Mouse (Mus musculus): ENCODE measurements at regions not wholly inside any gene's neighbourhood (a gene's known extent, or its start where the extent isn't known, plus 50 kb on each side); places are given as distances from the start of the nearest gene placed in this dataset.
A peak's percentile ranks its signal among the peaks of the same experiment; 100 is the strongest.

GRCm38 (mm10) chr15:97461060-97461459, 214.0 kb upstream of the Amigo2 start:
- Histone ChIP-seq H3K36me3 (replicated peaks; ENCODE audit: control insufficient read depth, insufficient read depth) (no peaks in the 10 kb centered on the region), H3K4me1 (replicated peaks; ENCODE audit: control insufficient read depth, insufficient read depth, low read length) (no peaks in the 10 kb centered on the region), H3K4me2 (replicated peaks) (no peak overlapping the region), H3K9me3 (ENCODE audit: control insufficient read depth, low read length) (no peaks in the 10 kb centered on the region), H3K27me3 (ENCODE audit: control insufficient read depth, insufficient read depth, low read length) (no peaks in the 10 kb centered on the region), H3K4me3 (replicated peaks; ENCODE audit: low read length) (no peak overlapping the region), H3K27ac (no peak overlapping the region), H3K9ac (no peak overlapping the region)
- WGBS, result 75% methylated on average over 7 of the region's 7 CpGs
- ATAC-seq (ENCODE audit: low FRiP score), result no peak
- no peak for DNase-seq (ENCODE audit: low spot score)

GRCm38 (mm10) chr15:97460360-97460719, 213.3 kb upstream of the Amigo2 start:
- ATAC-seq (ENCODE audit: low FRiP score), result no peak
- H3K4me2 ChIP-seq (replicated peaks), result no peak overlapping the region

GRCm38 (mm10) chr15:97459606-97460359, 212.7 kb upstream of the Amigo2 start:
- H3K4me3 ChIP-seq (replicated peaks; ENCODE audit: low read length), result no peak overlapping the region
- H3K9me3 ChIP-seq (ENCODE audit: control insufficient read depth, low read length), result no peaks in the 10 kb centered on the region
- no peaks in the 10 kb centered on the region for H3K27me3 ChIP-seq (ENCODE audit: control insufficient read depth, insufficient read depth, low read length)
- no peak overlapping the region for H3K9ac ChIP-seq
- H3K4me1 ChIP-seq (replicated peaks; ENCODE audit: control insufficient read depth, insufficient read depth, low read length), result no peaks in the 10 kb centered on the region
- H3K36me3 ChIP-seq (replicated peaks; ENCODE audit: control insufficient read depth, insufficient read depth), result no peaks in the 10 kb centered on the region
- H3K4me2 ChIP-seq (replicated peaks), result no peak overlapping the region
- ATAC-seq (ENCODE audit: low FRiP score) (no peak), DNase-seq (ENCODE audit: low spot score) (no peak)
- WGBS, result 91% methylated on average over 19 of the region's 19 CpGs
- H3K27ac ChIP-seq, result no peak overlapping the region

More at GRCm38 (mm10) chr15:97460360-97460719, 213.3 kb upstream of the Amigo2 start:
- H3K9me3 ChIP-seq (ENCODE audit: control insufficient read depth, low read length), result no peaks in the 10 kb centered on the region
- 93% methylated on average over 7 of the region's 7 CpGs for WGBS
- H3K27ac ChIP-seq, result no peak overlapping the region
- no peaks in the 10 kb centered on the region for H3K36me3 ChIP-seq (replicated peaks; ENCODE audit: control insufficient read depth, insufficient read depth)
- no peak for DNase-seq (ENCODE audit: low spot score)
- H3K27me3 ChIP-seq (ENCODE audit: control insufficient read depth, insufficient read depth, low read length), result no peaks in the 10 kb centered on the region
- no peaks in the 10 kb centered on the region for H3K4me1 ChIP-seq (replicated peaks; ENCODE audit: control insufficient read depth, insufficient read depth, low read length)
- H3K9ac ChIP-seq, result no peak overlapping the region
- no peak overlapping the region for H3K4me3 ChIP-seq (replicated peaks; ENCODE audit: low read length)

GRCm38 (mm10) chr15:97458748-97459221, 211.7 kb upstream of the Amigo2 start:
- ATAC-seq (ENCODE audit: low FRiP score) (no peak), DNase-seq (ENCODE audit: low spot score) (no peak)
- Histone ChIP-seq H3K9ac (no peak overlapping the region), H3K4me2 (replicated peaks) (peak overlapping the region; percentile 26), H3K9me3 (ENCODE audit: control insufficient read depth, low read length) (no peaks in the 10 kb centered on the region), H3K27me3 (ENCODE audit: control insufficient read depth, insufficient read depth, low read length) (no peaks in the 10 kb centered on the region), H3K4me1 (replicated peaks; ENCODE audit: control insufficient read depth, insufficient read depth, low read length) (no peaks in the 10 kb centered on the region), H3K27ac (no peak overlapping the region), H3K4me3 (replicated peaks; ENCODE audit: low read length) (no peak overlapping the region), H3K36me3 (replicated peaks; ENCODE audit: control insufficient read depth, insufficient read depth) (no peaks in the 10 kb centered on the region)
- WGBS, result 65% methylated on average over 11 of the region's 11 CpGs

- Histone ChIP-seq H3K4me2 (replicated peaks) (peak overlapping the region; percentile 26), H3K9me3 (ENCODE audit: control insufficient read depth, low read length) (no peaks in the 10 kb centered on the region), H3K4me1 (replicated peaks; ENCODE audit: control insufficient read depth, insufficient read depth, low read length) (no peaks in the 10 kb centered on the region), H3K36me3 (replicated peaks; ENCODE audit: control insufficient read depth, insufficient read depth) (no peaks in the 10 kb centered on the region), H3K27me3 (ENCODE audit: control insufficient read depth, insufficient read depth, low read length) (no peaks in the 10 kb centered on the region), H3K27ac (no peak overlapping the region), H3K4me3 (replicated peaks; ENCODE audit: low read length) (no peak overlapping the region), H3K9ac (no peak overlapping the region)
- DNase-seq (ENCODE audit: low spot score) (no peak), ATAC-seq (ENCODE audit: low FRiP score) (no peak)
- WGBS, result 49% methylated on average over 17 of the region's 17 CpGs
Measured at GRCm38 (mm10) chr15:97458139-97458747, 211.2 kb upstream of the Amigo2 start.

GRCm38 (mm10) chr15:97457468-97457867, 210.4 kb upstream of the Amigo2 start:
- Histone ChIP-seq H3K27me3 (ENCODE audit: control insufficient read depth, insufficient read depth, low read length) (no peaks in the 10 kb centered on the region), H3K27ac (no peak overlapping the region), H3K4me2 (replicated peaks) (no peak overlapping the region), H3K4me1 (replicated peaks; ENCODE audit: control insufficient read depth, insufficient read depth, low read length) (no peaks in the 10 kb centered on the region), H3K4me3 (replicated peaks; ENCODE audit: low read length) (no peak overlapping the region), H3K9me3 (ENCODE audit: control insufficient read depth, low read length) (no peaks in the 10 kb centered on the region), H3K36me3 (replicated peaks; ENCODE audit: control insufficient read depth, insufficient read depth) (no peaks in the 10 kb centered on the region), H3K9ac (no peak overlapping the region)
- ATAC-seq (ENCODE audit: low FRiP score) (no peak), DNase-seq (ENCODE audit: low spot score) (no peak)
- WGBS, result 86% methylated on average over 8 of the region's 8 CpGs

- DNase-seq (ENCODE audit: low spot score), result no peak
- 97% methylated on average over 15 of the region's 16 CpGs for WGBS
- ATAC-seq (ENCODE audit: low FRiP score), result no peak
- H3K4me2 ChIP-seq (replicated peaks), result no peak overlapping the region
- H3K4me1 ChIP-seq (replicated peaks; ENCODE audit: control insufficient read depth, insufficient read depth, low read length), result no peaks in the 10 kb centered on the region
- H3K27me3 ChIP-seq (ENCODE audit: control insufficient read depth, insufficient read depth, low read length), result no peaks in the 10 kb centered on the region
- H3K36me3 ChIP-seq (replicated peaks; ENCODE audit: control insufficient read depth, insufficient read depth), result no peaks in the 10 kb centered on the region
- H3K4me3 ChIP-seq (replicated peaks; ENCODE audit: low read length), result no peak overlapping the region
- H3K9ac ChIP-seq, result no peak overlapping the region
- no peaks in the 10 kb centered on the region for H3K9me3 ChIP-seq (ENCODE audit: control insufficient read depth, low read length)
- H3K27ac ChIP-seq, result no peak overlapping the region
Measured at GRCm38 (mm10) chr15:97456991-97457390, 209.9 kb upstream of the Amigo2 start.

GRCm38 (mm10) chr15:97455672-97456071, 208.6 kb upstream of the Amigo2 start:
- ATAC-seq (ENCODE audit: low FRiP score) (no peak), DNase-seq (ENCODE audit: low spot score) (no peak)
- H3K9me3 ChIP-seq (ENCODE audit: control insufficient read depth, low read length), result no peaks in the 10 kb centered on the region
- no peak overlapping the region for H3K9ac ChIP-seq
- H3K4me1 ChIP-seq (replicated peaks; ENCODE audit: control insufficient read depth, insufficient read depth, low read length), result no peaks in the 10 kb centered on the region
- WGBS, result 75% methylated on average over 5 of the region's 5 CpGs
- no peak overlapping the region for H3K27ac ChIP-seq
- no peaks in the 10 kb centered on the region for H3K27me3 ChIP-seq (ENCODE audit: control insufficient read depth, insufficient read depth, low read length)
- H3K4me3 ChIP-seq (replicated peaks; ENCODE audit: low read length), result no peak overlapping the region
- no peaks in the 10 kb centered on the region for H3K36me3 ChIP-seq (replicated peaks; ENCODE audit: control insufficient read depth, insufficient read depth)
- H3K4me2 ChIP-seq (replicated peaks), result no peak overlapping the region

- H3K36me3 ChIP-seq (replicated peaks; ENCODE audit: control insufficient read depth, insufficient read depth), result no peaks in the 10 kb centered on the region
- no peak for ATAC-seq (ENCODE audit: low FRiP score)
- WGBS, result 84% methylated on average over 3 of the region's 3 CpGs
- no peak overlapping the region for H3K27ac ChIP-seq
- no peaks in the 10 kb centered on the region for H3K4me1 ChIP-seq (replicated peaks; ENCODE audit: control insufficient read depth, insufficient read depth, low read length)
- no peak overlapping the region for H3K9ac ChIP-seq
- H3K4me2 ChIP-seq (replicated peaks), result no peak overlapping the region
- no peak overlapping the region for H3K4me3 ChIP-seq (replicated peaks; ENCODE audit: low read length)
- H3K27me3 ChIP-seq (ENCODE audit: control insufficient read depth, insufficient read depth, low read length), result no peaks in the 10 kb centered on the region
- DNase-seq (ENCODE audit: low spot score), result no peak
- H3K9me3 ChIP-seq (ENCODE audit: control insufficient read depth, low read length), result no peaks in the 10 kb centered on the region
Measured at GRCm38 (mm10) chr15:97449724-97450123, 202.6 kb upstream of the Amigo2 start.
